In genomic region chr3:79542585-79542984, GRCm38 (mm10) we compare ENCODE assay signal across 8 mouse cellular contexts. TPM values are rescaled to one million over a fixed set of nuclear protein-coding genes. Genes with fewer than 3 reads are reported as not detected.
A peak's percentile ranks its signal among the peaks of the same experiment; 100 is the strongest.
DNase-seq lines count a peak whose midpoint lies in the region; ATAC-seq and TF ChIP-seq lines count a peak whose summit lies in the region.

No protein-coding gene starts in this region.

- DNase-seq in adrenal gland, postnatal 14 days: peak; percentile 32
- no peak for DNase-seq in adrenal gland, adult 18-20 months (ENCODE audit: low spot score in 2 of 2)
- DNase-seq in MEL (ENCODE audit: low read depth, low spot score): peak; percentile 59
- no peak for DNase-seq in limb, embryonic 10.5 days (ENCODE audit: low spot score)
- DNase-seq in thymus, adult 2 months: no peak
- DNase-seq in layer of hippocampus, adult 9-10 months (ENCODE audit: low spot score): no peak

- no peak for TF ChIP-seq POLR2A in MEL (IDR thresholded peaks at IDR 0.05; ENCODE audit: control insufficient read depth in 1 of 2, insufficient read depth in 1 of 2, low read depth in 1 of 2, low read length in 2 of 2, poor library complexity in 1 of 2)
- TF ChIP-seq POLR2A in thymus, adult 2 months (IDR thresholded peaks at IDR 0.05; ENCODE audit: control insufficient read depth, extremely low read depth, insufficient read depth, low read length, poor library complexity): no peak

- peak in 1 of 2 experiments; percentile 28; a peak in 1 of 4 replicates for TF ChIP-seq EP300 in MEL (IDR thresholded peaks at IDR 0.05; ENCODE audit: low read depth in 1 of 2, low read length in 2 of 2)

- WGBS in liver, embryonic 15.5 days (ENCODE audit: insufficient replicate concordance): 12% methylated on average over 6 of the region's 6 CpGs
- WGBS in limb, embryonic 10.5 days: 37% methylated on average over 6 of the region's 6 CpGs
- 25% methylated on average over 6 of the region's 6 CpGs for WGBS in thymus, adult 2 months

- no peak overlapping the region for H3K4me3 ChIP-seq in MEL (ENCODE audit: control insufficient read depth in 1 of 2, insufficient read depth in 1 of 2, low read depth in 2 of 2, low read length in 2 of 2)
- peak overlapping the region; percentile 30 for H3K4me3 ChIP-seq in erythroblast, embryonic 14.5 days (replicated peaks)
- H3K4me3 ChIP-seq in liver, embryonic 15.5 days (replicated peaks): no peak overlapping the region
- no peak overlapping the region for H3K4me3 ChIP-seq in limb, embryonic 10.5 days
- H3K4me3 ChIP-seq in thymus, adult 2 months (ENCODE audit: control insufficient read depth, insufficient read depth, low read length): no peak overlapping the region

- ATAC-seq in liver, embryonic 15.5 days (ENCODE audit: insufficient read depth): peak; percentile 78

- no peaks in the 10 kb centered on the region for H3K9me3 ChIP-seq in MEL (replicated peaks; ENCODE audit: insufficient read depth, low read length)
- no peaks in the 10 kb centered on the region for H3K9me3 ChIP-seq in erythroblast, embryonic 14.5 days (ENCODE audit: control insufficient read depth, low read length)
- no peaks in the 10 kb centered on the region for H3K9me3 ChIP-seq in liver, embryonic 15.5 days (replicated peaks)
- no peaks in the 10 kb centered on the region for H3K9me3 ChIP-seq in limb, embryonic 10.5 days (replicated peaks)

- no peak for TF ChIP-seq CTCF in MEL (IDR thresholded peaks at IDR 0.05 in 2 of 3, conservative IDR thresholded peaks at IDR 0.05 in 1 of 3; ENCODE audit: control insufficient read depth in 1 of 3, insufficient read depth in 1 of 3, low read depth in 2 of 3, low read length in 3 of 3, poor library complexity in 1 of 3, severe bottlenecking in 1 of 3)
- TF ChIP-seq CTCF in thymus, adult 2 months (IDR thresholded peaks at IDR 0.05; ENCODE audit: borderline replicate concordance, control insufficient read depth, extremely low read depth, insufficient read depth, low read length, poor library complexity): no peak

- no peaks in the 10 kb centered on the region for H3K79me2 ChIP-seq in MEL (ENCODE audit: control insufficient read depth, insufficient read depth, low read length, poor library complexity)

- no peak overlapping the region for H3K9ac ChIP-seq in MEL (ENCODE audit: control insufficient read depth, low read depth, low read length, poor library complexity, severe bottlenecking)
- H3K9ac ChIP-seq in liver, embryonic 15.5 days: no peak overlapping the region

- H3K36me3 ChIP-seq in MEL (ENCODE audit: control insufficient read depth in 1 of 2, insufficient read depth in 2 of 2, low read length in 2 of 2): peaks cover 0 to 22% of the 10 kb centered on the region in 2 experiments
- H3K36me3 ChIP-seq in erythroblast, embryonic 14.5 days (ENCODE audit: control insufficient read depth): peaks cover 70% of the 10 kb centered on the region
- peaks cover 19% of the 10 kb centered on the region; the same call in 1 of the 2 replicates for H3K36me3 ChIP-seq in liver, embryonic 15.5 days (replicated peaks)
- H3K36me3 ChIP-seq in limb, embryonic 10.5 days: peaks cover 6% of the 10 kb centered on the region; the same call in 1 of the 2 replicates
- no peaks in the 10 kb centered on the region for H3K36me3 ChIP-seq in thymus, adult 2 months (ENCODE audit: control insufficient read depth, insufficient read depth, low read length)

- H3K4me2 ChIP-seq in liver, embryonic 15.5 days: peak overlapping the region; percentile 29

- H3K27me3 ChIP-seq in MEL (ENCODE audit: control insufficient read depth in 1 of 2, insufficient read depth in 2 of 2, low read length in 2 of 2): no peaks in the 10 kb centered on the region
- H3K27me3 ChIP-seq in erythroblast, embryonic 14.5 days (ENCODE audit: control insufficient read depth): no peaks in the 10 kb centered on the region
- no peaks in the 10 kb centered on the region for H3K27me3 ChIP-seq in liver, embryonic 15.5 days
- no peaks in the 10 kb centered on the region for H3K27me3 ChIP-seq in limb, embryonic 10.5 days (ENCODE audit: low read depth, poor library complexity, severe bottlenecking)
- H3K27me3 ChIP-seq in thymus, adult 2 months (ENCODE audit: control insufficient read depth, insufficient read depth, low read length): no peaks in the 10 kb centered on the region

- H3K27ac ChIP-seq in MEL (ENCODE audit: control insufficient read depth, low read depth, low read length): peak overlapping the region; percentile 3; the same call in 1 of the 2 replicates
- peak overlapping the region; percentile 43; the same call in 1 of the 2 replicates for H3K27ac ChIP-seq in liver, embryonic 15.5 days (replicated peaks)
- no peak overlapping the region for H3K27ac ChIP-seq in limb, embryonic 10.5 days
- H3K27ac ChIP-seq in thymus, adult 2 months (ENCODE audit: control insufficient read depth, insufficient read depth, low read length): no peak overlapping the region

- H3K4me1 ChIP-seq in MEL (ENCODE audit: control insufficient read depth in 1 of 2, insufficient read depth in 2 of 2, low read length in 2 of 2): peaks cover 14 to 23% of the 10 kb centered on the region in 2 experiments
- peaks cover 52% of the 10 kb centered on the region for H3K4me1 ChIP-seq in erythroblast, embryonic 14.5 days (ENCODE audit: control insufficient read depth)
- H3K4me1 ChIP-seq in liver, embryonic 15.5 days (replicated peaks): peaks cover 44% of the 10 kb centered on the region
- peaks cover 5% of the 10 kb centered on the region; the same call in 1 of the 2 replicates for H3K4me1 ChIP-seq in limb, embryonic 10.5 days
- H3K4me1 ChIP-seq in thymus, adult 2 months (replicated peaks; ENCODE audit: control insufficient read depth, insufficient read depth, low read length): no peaks in the 10 kb centered on the region

- TF ChIP-seq RAD21 in MEL (IDR thresholded peaks at IDR 0.05; ENCODE audit: low read depth, low read length): no peak

TF ChIP-seq in MEL, 35 proteins besides CTCF, POLR2A, EP300 and RAD21:
- TF ChIP-seq SIN3A (IDR thresholded peaks at IDR 0.05; ENCODE audit: low read length): 0 out of 2 replicates have a peak, but pooled peaks have one; percentile 16
- TF ChIP-seq MYC (IDR thresholded peaks at IDR 0.05; ENCODE audit: low read depth, low read length): no peak
- TF ChIP-seq NELFE (IDR thresholded peaks at IDR 0.05; ENCODE audit: low read depth, low read length): 0 out of 2 replicates have a peak, but pooled peaks have one; percentile 17
- 0 out of 2 replicates have a peak, but pooled peaks have one; percentile 21 for TF ChIP-seq MAX (IDR thresholded peaks at IDR 0.05; ENCODE audit: low read length)
- TF ChIP-seq USF2 (IDR thresholded peaks at IDR 0.05; ENCODE audit: borderline replicate concordance in 1 of 2, insufficient read depth in 1 of 2, low read depth in 1 of 2, low read length in 2 of 2): no peak
- TF ChIP-seq POLR2AphosphoS2 (IDR thresholded peaks at IDR 0.05; ENCODE audit: low read length): no peak

RNA-seq across cellular contexts. Expression of gene Fnip2, which starts 25.0 kb away (rescaled TPM):
- total RNA-seq in adrenal gland, postnatal 14 days (2021): 9.7 and 11.0 TPM in 2 replicates
- total RNA-seq in adrenal gland, adult 18-20 months (2021): 10 to 100 TPM in 1 of 2 experiments, 1 to 10 TPM in 1; 8.4 to 12.7 TPM
- 9.6 and 11.0 TPM in 2 replicates for total RNA-seq in MEL (2012; rRNA removed)
- 10 to 100 TPM; 10.4 to 65.8 TPM for polyA plus RNA-seq in MEL (2012; ENCODE audit: insufficient read depth in 1 of 2, insufficient read length in 2 of 2, low read depth in 1 of 2, low replicate concordance in 2 of 2, missing spikeins in 1 of 2)
- polyA plus RNA-seq in erythroblast, embryonic 14.5 days (2012): 0.36 and 0.43 TPM in 2 replicates
- 4.8 and 6.1 TPM in 2 replicates for polyA plus RNA-seq in liver, embryonic 15.5 days (2015; fragmentation: Nextera tagmentation; extraction: Ambion mirVana)
- 5.2 and 5.7 TPM in 2 replicates for polyA plus RNA-seq in limb, embryonic 10.5 days (2016; fragmentation: Nextera tagmentation; extraction: Ambion mirVana)
- 2.3 and 2.7 TPM in 2 replicates for polyA plus RNA-seq in thymus, adult 2 months (2012; rRNA removed)

RNA-seq across cellular contexts. Expression of gene Ppid, which starts 48.6 kb away (rescaled TPM):
- 52.7 and 53.5 TPM in 2 replicates for total RNA-seq in adrenal gland, postnatal 14 days (2021)
- 10 to 100 TPM; 61.4 to 63.0 TPM for total RNA-seq in adrenal gland, adult 18-20 months (2021)
- total RNA-seq in MEL (2012; rRNA removed): 251 and 254 TPM in 2 replicates
- 100 to 1,000 TPM in 1 of 2 experiments, not detected in 1; 203 TPM for polyA plus RNA-seq in MEL (2012; ENCODE audit: insufficient read depth in 1 of 2, insufficient read length in 2 of 2, low read depth in 1 of 2, low replicate concordance in 2 of 2, missing spikeins in 1 of 2)
- 2.2 and 2.5 TPM in 2 replicates for polyA plus RNA-seq in erythroblast, embryonic 14.5 days (2012)
- 89.7 and 91.5 TPM in 2 replicates for polyA plus RNA-seq in liver, embryonic 15.5 days (2015; fragmentation: Nextera tagmentation; extraction: Ambion mirVana)
- 245 and 281 TPM in 2 replicates for polyA plus RNA-seq in limb, embryonic 10.5 days (2016; fragmentation: Nextera tagmentation; extraction: Ambion mirVana)
- 14.5 and 15.6 TPM in 2 replicates for polyA plus RNA-seq in thymus, adult 2 months (2012; rRNA removed)

Comparison
In these comparisons a context has a peak if more than half of its experiments do, and no peak if none do; other contexts are left out.
1. DNase-seq: peak in adrenal gland, postnatal 14 days (single experiment) and MEL (single experiment); none in adrenal gland, adult 18-20 months (0 of 2), limb, embryonic 10.5 days (single experiment), thymus, adult 2 months (single experiment) and layer of hippocampus, adult 9-10 months (single experiment).
2. H3K27ac ChIP-seq: peak in MEL (single experiment) and liver, embryonic 15.5 days (single experiment); none in limb, embryonic 10.5 days (single experiment) and thymus, adult 2 months (single experiment).